Mouse (Mus musculus) ES-Bruce4 (cell line): ENCODE results near the gene Foxl2.

Source experiments
- CTCF ChIP-seq: IDR thresholded peaks from one replicate; pipeline ENCODE4 v1.8.1; 2011; ENCODE audit warnings: low read depth, low read length
- EP300 ChIP-seq: IDR thresholded peaks from 2 replicates; pipeline ENCODE4 v1.6.1; 2011; ENCODE audit warnings: low read depth, low read length; ENCODE audit not compliant: insufficient read depth
- POLR2A ChIP-seq: IDR thresholded peaks from one replicate; pipeline ENCODE4 v1.8.1; 2011; ENCODE audit warnings: low read length; ENCODE audit not compliant: insufficient read depth

GRCm38 (mm10) chr9:98963661-98964060 lies 8.6 kb downstream of the Foxl2 start:
- TF ChIP-seq CTCF (no peak), POLR2A (no peak), EP300 (no peak)
